Mouse (Mus musculus) frontal cortex, postnatal 36 days (tissue): ENCODE measurements around the gene Tmem30c.

ENCODE experiments used
- DNase-seq, 2 experiments: peaks; one replicate each; pipeline ENCODE4 v3.0.0; 2022; ENCODE audit warnings: low spot score in 2 of 2

Gene Tmem30c

DNA sequence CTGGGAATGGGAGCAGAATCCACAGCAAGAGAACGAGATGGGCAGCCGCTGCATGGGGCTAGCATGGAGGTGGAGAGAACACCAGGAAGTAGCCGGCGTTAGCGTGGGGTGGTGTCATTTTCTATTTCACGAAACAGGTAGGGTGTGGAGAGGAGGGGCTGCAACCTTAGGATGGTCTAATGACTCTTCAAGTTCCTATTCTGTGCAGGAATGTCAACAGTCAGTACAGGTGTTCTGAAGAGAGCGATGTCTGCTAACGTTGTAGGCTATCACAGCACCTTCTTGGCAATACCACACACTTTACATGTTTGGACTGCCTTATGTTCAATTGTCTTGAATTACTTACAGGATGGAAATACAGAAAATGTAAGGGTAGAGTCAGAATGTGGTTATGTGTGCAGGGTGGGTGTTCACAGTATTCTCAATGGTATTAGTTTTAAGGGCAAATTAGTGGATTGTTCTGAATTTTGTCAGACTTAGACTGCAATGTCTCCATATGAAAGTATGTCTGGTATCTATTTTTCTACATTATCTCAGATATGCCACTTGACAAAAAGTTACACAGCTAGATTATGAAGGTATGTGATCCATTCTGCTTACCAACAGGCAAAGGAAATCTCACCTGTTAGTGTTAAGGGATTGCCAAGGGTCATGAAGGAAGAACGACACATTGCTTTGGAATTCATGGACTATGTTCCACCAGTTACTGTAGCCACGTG lies 2.7 kb upstream of the Tmem30c start:
- no peak for DNase-seq

DNA sequence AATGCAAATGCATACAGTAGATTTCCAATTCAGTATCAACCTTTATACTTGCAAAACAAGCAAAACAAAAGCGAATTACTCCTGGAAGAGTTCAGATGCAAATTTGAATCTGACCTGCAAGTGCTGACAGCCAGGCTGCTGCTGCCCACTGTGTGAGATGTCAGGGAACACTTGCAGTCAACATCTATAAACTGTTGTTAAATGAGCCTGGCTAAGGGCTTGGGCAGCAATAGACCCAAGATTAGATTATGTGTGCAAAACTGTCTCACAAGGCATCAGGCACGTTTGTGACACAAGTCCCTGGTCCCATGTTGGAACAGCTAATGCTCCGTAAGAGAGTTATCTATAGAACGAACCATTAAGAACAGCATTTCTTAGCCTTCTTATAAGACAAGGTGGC lies 369 bp downstream of the Tmem30c start:
- no peak for DNase-seq

DNA sequence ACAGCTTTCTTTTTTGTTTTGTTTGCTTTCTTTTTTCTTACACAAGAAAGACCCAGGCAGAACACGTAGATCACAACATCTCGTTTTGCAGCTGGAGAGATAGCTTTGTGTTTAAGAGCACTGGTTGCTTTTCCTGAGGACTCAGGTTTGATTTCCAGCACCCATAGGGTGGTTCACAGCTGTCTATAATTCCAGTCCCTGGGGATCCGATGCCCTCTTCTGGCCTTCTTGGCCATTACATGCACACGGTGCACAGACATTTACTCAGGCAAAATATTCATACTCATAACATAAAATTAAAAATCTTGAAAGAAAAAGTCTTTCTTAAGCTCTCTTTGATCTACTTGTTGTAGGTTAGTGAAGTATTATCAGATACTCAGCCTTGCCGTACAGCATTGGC lies 969 bp downstream of the Tmem30c start:
- no peak for DNase-seq

DNA sequence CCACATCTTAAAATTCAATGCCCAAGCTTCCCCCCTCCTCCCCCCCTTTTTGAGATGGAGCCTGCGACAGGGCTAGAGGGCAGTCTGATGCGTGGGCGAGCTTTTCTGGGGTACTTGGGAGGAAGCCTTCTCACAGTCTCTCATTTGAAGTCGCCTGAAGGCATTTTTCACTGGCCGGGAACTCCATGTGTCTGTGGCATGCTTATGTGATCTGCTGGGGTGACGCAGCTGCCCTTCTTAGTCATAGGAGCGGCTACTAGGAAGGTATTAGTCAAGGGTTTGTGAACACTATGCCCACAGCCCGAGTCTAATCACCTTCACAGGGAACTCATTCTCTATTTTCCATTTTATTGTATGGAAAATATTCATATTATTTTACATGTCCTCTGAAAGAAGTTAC lies 11.2 kb downstream of the Tmem30c start:
- no peak for DNase-seq

DNA sequence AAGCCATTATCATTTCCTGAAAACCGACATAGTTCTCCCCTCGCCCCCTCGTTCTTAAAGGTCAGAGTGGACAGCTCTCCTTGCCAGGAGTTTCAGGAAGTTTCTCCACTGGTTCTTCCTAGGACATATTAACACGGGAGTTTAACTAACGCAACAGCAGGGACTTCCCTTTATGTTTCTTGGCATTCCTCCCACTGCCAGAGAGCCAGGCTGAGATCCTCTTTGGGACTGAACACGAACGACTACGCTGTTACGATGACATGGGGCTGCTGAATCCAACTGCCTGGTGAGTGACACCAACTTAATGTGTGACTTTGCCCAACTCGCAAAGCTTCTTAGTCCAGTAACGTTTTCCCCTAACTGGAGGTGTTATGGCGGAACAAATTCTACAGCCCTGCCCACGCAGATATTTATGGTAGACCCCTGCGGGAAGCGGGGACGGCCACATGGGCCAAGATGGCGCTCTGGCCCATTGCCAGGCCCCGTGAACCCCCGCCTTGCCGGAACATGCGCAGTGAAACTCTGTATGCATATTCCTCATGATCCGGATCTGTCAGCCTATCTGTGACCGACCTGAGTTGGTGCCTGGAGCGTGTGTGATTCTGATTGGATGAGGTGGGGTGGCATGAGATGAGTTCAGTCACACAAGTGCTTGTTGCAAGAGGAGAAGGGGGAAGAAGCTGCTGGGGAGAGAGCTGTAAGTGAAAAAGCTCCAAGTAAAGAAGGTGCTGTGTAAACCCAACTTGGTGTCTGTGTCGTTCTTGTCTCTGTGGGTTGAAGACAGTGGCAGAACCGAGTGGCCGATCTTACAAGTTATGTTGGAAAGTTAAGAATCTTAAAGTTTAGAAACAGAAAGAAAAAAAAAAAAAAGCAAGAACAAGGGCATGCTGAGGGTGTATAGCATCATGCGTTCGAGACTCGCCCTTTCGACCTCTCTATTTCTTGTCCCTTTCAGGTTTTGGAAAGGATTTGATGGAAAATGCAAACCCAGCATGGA lies 12.1 kb downstream of the Tmem30c start:
- peak in 1 of 2 experiments; percentile 6 for DNase-seq

DNA sequence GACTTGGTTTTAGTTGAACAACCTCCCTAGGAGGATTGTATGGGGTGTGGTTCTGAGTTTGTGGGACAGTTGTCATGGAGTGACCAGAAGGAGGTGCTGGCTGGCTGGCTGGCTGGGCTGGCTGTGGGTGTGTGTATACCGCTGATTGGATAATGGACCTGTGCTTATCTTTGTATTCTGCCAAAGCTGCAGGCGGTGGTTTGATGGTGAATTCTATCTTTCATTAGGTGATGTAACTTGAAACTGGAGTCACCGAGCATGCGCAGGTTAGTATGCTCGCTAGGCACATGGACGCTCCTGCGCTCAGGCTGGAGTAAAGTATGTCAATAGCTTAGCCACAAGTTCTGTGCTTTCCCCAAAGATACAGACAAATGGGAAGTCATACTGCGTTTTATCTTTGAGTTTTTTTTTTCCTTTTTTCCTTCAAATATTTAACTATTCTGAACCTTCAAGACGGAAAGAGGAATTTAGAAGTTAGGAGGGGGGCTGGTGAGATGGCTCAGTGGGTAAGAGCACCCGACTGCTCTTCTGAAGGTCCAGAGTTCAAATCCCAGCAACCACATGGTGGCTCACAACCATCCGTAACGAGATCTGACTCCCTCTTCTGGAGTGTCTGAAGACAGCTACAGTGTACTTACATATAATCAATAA lies 13.6 kb downstream of the Tmem30c start:
- no peak for DNase-seq

DNA sequence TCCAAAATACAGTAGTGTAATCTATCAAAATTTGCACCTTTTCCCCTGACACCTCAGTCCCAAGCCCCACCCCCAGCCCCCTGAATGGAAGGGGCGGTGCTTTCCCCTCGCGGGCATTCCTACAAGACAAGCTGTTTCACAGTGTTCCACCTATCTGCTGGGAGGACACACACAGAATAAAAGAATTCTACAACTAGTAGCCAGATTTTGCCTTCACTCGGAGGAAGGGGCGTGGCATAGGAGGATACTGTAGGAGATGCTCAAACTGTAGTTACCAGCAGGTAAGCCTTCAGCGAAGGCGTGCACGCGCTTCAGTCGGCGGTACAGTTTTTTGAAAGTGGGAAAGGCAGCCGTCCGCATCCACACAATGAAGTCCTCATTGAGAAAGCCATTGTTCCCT lies 22.9 kb downstream of the Tmem30c start:
- no peak for DNase-seq

DNA sequence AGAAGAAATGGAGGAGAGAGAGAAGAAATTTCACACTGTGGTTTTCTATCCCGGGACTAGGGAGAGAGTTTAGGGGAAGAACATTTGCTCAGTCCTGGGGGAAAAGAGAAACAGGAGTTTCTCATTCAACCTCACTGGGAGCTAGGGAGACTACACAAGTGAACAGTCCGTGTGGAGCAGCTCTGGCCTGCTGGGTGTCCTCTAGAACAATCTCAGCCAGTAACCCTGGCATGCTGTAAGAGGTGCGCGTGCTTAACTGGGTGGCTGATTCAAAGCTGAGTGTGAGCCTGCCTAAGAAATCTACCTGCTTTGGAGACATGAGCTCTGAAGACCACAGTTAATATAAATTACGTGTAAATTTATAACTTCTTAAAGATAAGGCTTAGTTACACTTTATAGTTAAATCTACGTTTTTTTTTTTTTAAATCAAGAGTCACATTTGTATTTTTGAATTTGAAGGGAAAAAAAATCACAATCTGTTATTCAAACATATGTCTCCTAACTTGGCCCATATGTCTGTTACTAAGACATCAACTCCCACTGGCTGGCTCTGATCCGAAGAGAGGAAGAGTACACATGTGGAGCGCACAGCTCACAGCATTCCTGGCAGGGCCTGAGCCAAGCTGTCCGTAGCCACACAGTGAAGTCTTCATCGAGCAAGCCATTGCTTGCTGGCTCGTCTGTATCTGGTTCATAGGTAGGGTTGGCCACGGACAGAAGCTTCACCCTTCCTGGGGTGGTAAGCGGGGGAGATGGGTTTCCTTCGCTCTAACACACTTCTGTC lies 24.4 kb downstream of the Tmem30c start:
- DNase-seq, result peak; percentile 61 to 80

DNA sequence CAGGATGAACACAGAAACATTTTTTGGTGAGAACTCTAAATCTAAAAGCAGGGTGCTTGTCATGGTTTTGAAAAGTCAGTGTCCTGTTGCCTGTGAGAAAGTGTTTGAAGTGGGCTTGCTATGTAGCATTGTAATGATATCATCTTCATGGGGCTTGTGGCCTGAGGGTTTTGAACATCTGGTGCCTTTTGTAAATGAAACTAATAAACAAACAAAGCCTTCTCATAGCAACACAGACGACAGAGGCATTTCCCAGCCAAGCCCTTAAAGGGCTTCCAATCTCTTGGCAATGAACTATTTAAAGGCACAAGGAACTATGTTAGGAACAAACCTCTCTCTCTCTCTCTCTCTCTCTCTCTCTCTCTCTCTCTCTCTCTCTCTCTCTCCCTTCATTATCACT lies 25.6 kb downstream of the Tmem30c start:
- DNase-seq, result no peak

DNA sequence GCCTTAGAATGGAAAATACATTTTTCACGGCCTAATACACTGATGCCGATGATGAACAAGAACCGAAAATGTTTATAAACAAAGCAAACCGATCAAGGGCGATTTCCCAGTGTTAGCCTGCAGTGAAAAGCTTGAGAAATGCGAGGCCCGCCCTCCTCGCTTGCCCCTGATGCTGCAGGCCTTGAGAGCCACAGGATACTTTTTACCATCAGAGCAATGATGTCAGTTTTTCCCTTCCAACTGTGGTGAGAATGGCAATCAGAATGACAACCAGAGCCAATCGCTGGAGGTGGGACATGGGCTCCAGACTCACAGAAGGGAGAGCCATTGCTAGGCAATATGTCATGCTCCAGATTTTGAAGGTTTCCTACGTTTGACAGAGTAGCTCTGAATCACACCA lies 32.5 kb downstream of the Tmem30c start:
- DNase-seq, result no peak

DNA sequence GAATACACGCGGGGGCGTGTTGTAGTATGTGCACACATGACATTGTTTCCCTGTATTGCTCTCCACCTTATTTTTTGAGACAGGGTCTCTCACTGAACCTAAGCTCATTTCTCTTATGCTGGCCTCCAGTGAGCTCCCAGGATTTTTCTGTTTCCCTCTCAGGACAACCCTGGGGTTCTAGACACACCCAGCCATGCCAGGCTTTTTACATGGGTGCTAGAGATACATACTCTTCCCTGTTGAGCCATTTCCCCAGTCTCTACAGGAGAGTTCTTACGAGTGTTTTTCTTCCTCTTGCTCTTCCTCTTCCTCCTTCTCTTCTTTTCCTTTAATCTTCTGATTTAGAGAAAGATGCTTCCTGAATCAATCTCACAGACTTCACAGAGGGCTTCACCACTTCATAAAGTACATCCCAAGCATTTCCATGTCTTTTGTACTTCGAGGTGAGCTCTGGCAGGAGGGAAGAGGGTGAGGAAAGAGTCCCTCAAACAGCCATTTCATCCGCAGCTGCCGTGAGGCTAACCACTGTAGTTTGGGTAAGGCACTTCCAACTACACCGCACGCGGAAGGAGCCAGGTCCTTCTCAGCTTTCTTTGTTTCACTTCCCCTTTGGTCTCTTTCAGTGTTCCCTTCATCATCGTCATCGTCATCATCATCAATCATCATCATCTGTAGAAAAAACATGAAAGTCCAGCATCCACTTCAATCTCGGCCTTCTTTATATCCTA lies 33.1 kb downstream of the Tmem30c start:
- DNase-seq, result no peak

DNA sequence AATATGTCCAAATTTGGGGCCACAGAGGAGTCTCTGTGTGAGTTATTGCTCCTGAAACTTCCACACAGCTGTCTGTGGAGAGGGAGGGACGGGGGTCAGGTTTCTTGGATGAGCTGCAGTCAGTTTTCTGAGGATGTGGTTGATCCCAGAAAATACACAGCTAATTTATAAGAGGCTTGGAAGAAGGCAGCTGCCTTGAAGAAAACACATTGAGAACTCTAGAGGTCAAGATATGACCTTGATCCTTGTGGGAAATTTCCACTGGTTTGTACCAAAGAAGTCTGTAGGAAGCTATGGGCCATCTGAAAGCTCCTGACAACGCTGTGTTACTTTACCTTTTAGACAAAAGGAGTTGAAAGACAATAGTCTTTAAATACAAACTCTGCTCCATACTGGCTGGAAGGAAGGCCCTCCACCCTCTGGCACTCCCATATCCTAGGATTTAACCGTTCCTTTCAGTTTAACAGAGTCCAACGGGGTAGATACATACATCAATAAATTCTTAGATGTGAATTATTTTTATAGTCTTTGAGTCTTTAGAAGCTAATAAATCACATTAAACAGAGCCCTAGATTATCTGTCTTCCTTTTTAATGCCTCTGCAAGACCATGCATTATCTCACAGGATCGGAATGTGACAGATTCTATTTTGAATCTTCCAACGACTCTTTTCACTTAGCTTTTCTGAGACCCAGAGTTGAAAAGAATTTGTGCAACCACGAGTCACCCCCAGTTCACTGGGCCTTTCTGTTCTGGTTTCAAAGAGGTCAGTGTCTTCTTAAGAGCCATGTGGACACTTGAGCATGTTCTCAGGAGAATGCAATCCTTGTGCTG lies 40.9 kb downstream of the Tmem30c start:
- DNase-seq, result no peak

DNA sequence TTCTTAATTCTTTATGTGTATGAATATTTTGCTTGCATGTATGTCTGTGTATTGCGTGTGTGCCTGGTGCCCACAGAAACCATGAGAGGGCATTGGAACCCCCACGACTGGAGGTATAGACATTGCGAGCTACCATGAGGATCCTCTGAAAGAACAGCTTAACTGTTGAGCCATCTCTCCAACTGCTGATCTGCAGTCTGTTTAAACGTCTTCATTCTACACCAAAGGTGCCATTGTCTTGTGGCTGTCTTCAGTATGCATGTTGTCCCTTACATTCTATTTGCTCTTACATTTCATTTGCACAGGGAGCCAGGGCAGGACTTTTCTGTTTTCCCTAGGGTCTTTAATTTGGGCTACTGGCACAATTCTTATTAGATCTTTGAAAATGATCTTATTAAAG lies 41.7 kb downstream of the Tmem30c start:
- no peak for DNase-seq

DNA sequence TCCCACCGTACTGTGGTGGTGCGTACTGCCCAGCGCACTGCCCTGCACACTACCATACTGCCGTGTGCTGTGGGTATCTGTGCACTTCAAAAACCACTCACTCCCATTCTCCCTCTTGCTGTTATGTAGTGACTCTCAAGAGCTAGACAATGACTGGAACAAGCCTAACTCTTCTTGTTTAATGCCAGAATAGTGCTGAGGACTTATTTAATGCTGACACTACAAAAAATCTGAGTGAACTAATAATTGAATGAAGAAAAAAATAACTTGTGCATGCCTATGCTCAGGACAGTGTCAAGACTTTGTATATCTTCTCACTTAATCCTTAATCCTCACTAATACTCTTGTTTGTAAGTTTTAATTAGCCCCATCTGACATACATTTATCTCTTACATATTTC lies 45.2 kb downstream of the Tmem30c start:
- DNase-seq, result no peak

DNA sequence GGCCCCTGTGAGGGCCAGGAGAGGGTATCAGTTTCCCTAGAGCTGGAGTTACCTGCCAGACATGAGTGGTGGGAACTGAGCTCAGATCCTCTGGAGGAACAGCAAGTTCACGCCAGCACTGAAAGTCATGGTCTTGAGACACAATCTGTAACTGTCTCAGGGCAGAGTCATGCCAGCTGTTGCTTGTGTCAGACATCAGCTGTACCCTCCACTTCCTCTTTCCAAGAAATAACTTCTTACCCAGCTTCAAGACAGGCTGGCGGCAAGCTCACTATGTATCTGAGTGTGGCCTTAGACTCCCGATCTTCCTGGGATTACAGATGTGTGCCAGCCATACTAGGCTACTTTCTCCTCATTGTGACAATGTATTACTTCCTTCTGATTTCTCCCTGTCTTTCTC lies 46.1 kb downstream of the Tmem30c start:
- DNase-seq, result no peak

DNA sequence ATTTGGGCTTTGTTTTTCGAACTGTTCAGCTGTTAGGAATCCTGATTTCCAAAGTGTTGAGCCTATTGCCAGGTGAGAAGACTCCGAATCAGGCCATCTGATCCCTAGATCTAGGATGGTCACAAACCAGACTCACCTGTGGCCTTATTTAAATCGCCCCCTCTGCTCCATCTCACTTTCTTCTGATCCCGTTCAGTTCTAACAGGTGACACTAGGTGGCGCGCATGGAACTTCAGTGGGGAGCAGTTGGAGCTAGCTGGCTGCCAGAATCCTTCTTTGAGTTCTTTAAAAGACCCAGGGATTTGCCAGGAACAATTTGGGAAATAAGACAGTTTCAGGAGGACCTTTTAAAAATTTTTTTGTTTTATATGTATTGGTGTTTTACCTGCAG lies 48.8 kb downstream of the Tmem30c start:
- DNase-seq, result peak; percentile 79 to 80

DNA sequence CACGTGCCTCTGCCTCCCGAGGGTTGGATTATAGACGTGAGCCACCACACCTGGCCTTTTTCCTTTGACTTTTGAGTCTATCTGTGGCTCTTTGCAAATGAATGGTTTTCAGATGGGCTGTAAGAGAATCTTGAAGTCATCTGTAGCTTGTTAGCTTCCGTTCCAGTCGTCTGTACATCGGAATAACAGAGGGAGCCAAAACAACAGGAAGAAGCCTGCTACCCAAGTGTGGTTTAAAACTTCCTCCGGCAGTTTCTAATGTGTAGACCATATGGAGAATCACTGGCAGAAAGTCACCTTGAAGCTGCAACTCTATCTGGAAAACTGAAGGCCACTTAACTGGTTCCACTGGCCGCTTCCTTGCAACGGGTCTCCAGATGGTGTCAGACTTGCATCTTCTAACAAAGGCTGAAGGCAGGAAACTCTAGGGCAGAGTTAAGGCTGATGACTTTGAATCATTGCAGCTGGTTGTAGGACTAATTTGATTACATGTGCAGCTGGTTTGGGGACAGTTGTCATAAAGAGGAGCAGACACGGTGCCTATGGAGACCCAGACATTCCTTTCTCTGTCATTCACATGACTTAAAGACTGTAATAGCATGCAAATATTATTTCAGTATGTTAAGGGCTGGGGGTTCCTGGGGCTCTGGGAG lies 49.3 kb downstream of the Tmem30c start:
- no peak for DNase-seq

DNA sequence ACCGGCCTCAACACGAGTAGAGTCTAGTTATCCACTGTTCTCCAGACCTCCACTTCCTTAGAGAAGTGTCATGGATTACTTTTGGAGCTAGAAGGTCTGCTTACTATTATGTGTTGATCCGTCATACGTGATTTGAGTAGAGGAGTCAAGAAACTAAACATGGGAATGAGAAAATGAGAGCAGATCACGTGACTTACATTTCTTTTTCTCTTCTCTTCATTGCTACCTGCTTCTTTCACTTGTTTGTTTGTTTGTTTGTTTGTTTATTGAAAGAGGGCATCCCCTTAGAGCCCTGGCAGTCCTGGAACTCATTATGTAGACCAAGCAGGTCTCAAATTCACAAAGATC lies 49.8 kb downstream of the Tmem30c start:
- no peak for DNase-seq

DNA sequence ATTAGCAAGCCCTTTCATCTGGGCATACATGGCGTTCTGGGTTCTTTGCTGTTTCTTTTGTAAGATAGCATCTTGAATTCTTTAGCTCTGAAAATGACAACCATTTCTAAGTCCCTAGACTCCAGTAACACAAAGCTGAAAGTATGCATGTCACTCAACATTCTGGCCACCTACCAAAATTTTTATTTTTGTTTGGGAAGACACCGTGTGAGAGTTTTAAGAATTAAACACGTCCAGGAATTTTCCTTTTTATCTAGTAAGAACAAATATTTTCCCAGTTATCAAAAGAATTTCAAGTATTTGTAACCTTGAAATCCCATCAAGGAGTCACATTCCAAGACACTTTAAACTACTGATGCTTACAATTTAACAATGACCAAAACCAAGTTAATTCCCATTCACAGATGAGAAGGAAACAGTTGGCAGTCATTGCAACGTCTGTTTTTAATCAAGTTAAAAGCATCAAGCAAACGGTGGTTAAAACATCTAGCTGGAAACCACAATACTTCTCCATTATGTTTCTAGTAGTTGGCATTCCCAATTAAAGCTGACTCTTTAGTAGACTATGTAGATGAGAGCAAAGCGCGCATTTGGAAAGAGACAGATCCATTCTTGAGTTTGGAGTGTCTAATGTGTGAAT lies 56.7 kb downstream of the Tmem30c start:
- no peak for DNase-seq
